Mouse (Mus musculus): ENCODE results near the gene Cited4. TPM values are rescaled to one million over a fixed set of nuclear protein-coding genes. Genes with fewer than 3 reads are reported as not detected.

Cited4 gene
- total and polyA plus RNA-seq, 3 experiments, result 23.3 to 58.1 TPM; not detected in 1

GRCm38 (mm10) chr4:120665782-120666181 is 590 bp upstream of the Cited4 start:
- no peaks in the 10 kb centered on the region for H3K27me3 ChIP-seq (ENCODE audit: control insufficient read depth in 1 of 2, insufficient read depth in 2 of 2, low read length in 2 of 2)
- H3K4me3 ChIP-seq (ENCODE audit: control insufficient read depth in 1 of 2, insufficient read depth in 1 of 2, low read depth in 2 of 2, low read length in 2 of 2), result peak overlapping the region; percentile 42 to 66
- DNase-seq (ENCODE audit: low read depth, low spot score), result peak; percentile 65
- peaks cover 0 to 12% of the 10 kb centered on the region in 2 experiments; a peak in 2 of 4 replicates for H3K36me3 ChIP-seq (ENCODE audit: control insufficient read depth in 1 of 2, insufficient read depth in 2 of 2, low read length in 2 of 2)
- H3K27ac ChIP-seq (ENCODE audit: control insufficient read depth, low read depth, low read length), result peak overlapping the region; percentile 75
- no peaks in the 10 kb centered on the region for H3K9me3 ChIP-seq (replicated peaks; ENCODE audit: insufficient read depth, low read length)
- peaks cover 16 to 28% of the 10 kb centered on the region in 2 experiments for H3K4me1 ChIP-seq (ENCODE audit: control insufficient read depth in 1 of 2, insufficient read depth in 2 of 2, low read length in 2 of 2)
- peaks cover 15% of the 10 kb centered on the region for H3K79me2 ChIP-seq (ENCODE audit: control insufficient read depth, insufficient read depth, low read length, poor library complexity)
- 0 out of 2 replicates have a peak, but pooled peaks have one; percentile 12 for TF ChIP-seq KAT2A (conservative IDR thresholded peaks at IDR 0.05; ENCODE audit: low read depth, low read length)
- no peak for TF ChIP-seq TCF12 (IDR thresholded peaks at IDR 0.05; ENCODE audit: low read depth, low read length)
- 0 out of 2 replicates have a peak, but pooled peaks have one; percentile 4 for TF ChIP-seq SIN3A (IDR thresholded peaks at IDR 0.05; ENCODE audit: low read length)
- TF ChIP-seq EP300 (IDR thresholded peaks at IDR 0.05; ENCODE audit: low read depth in 1 of 2, low read length in 2 of 2), result peak in 1 of 2 experiments; percentile 8; a peak in 1 of 4 replicates
- H3K9ac ChIP-seq (ENCODE audit: control insufficient read depth, low read depth, low read length, poor library complexity, severe bottlenecking), result peak overlapping the region; percentile 49

GRCm38 (mm10) chr4:120667045-120667501 is 701 bp downstream of the Cited4 start:
- Histone ChIP-seq H3K27ac (ENCODE audit: control insufficient read depth, low read depth, low read length) (0 out of 2 replicates have a peak overlapping the region, but pooled peaks have one; percentile 15), H3K36me3 (ENCODE audit: control insufficient read depth in 1 of 2, insufficient read depth in 2 of 2, low read length in 2 of 2) (peaks cover 0 to 12% of the 10 kb centered on the region in 2 experiments; a peak in 2 of 4 replicates), H3K9me3 (replicated peaks; ENCODE audit: insufficient read depth, low read length) (no peaks in the 10 kb centered on the region), H3K4me1 (ENCODE audit: control insufficient read depth in 1 of 2, insufficient read depth in 2 of 2, low read length in 2 of 2) (peaks cover 16 to 28% of the 10 kb centered on the region in 2 experiments), H3K9ac (ENCODE audit: control insufficient read depth, low read depth, low read length, poor library complexity, severe bottlenecking) (peak overlapping the region; percentile 83), H3K79me2 (ENCODE audit: control insufficient read depth, insufficient read depth, low read length, poor library complexity) (peaks cover 15% of the 10 kb centered on the region), H3K27me3 (ENCODE audit: control insufficient read depth in 1 of 2, insufficient read depth in 2 of 2, low read length in 2 of 2) (no peaks in the 10 kb centered on the region), H3K4me3 (ENCODE audit: control insufficient read depth in 1 of 2, insufficient read depth in 1 of 2, low read depth in 2 of 2, low read length in 2 of 2) (peak overlapping the region; percentile 41 to 66)
- DNase-seq (ENCODE audit: low read depth, low spot score), result peak; percentile 67
- peak; percentile 91; the same call in 1 of the 2 replicates for TF ChIP-seq UBTF (IDR thresholded peaks at IDR 0.05; ENCODE audit: borderline replicate concordance, insufficient read depth, low read depth, low read length)
- no peak for TF ChIP-seq ELF1 (IDR thresholded peaks at IDR 0.05; ENCODE audit: low read depth, low read length)

- Histone ChIP-seq H3K27me3 (ENCODE audit: control insufficient read depth in 1 of 2, insufficient read depth in 2 of 2, low read length in 2 of 2) (no peaks in the 10 kb centered on the region), H3K4me1 (ENCODE audit: control insufficient read depth in 1 of 2, insufficient read depth in 2 of 2, low read length in 2 of 2) (peaks cover 16 to 27% of the 10 kb centered on the region in 2 experiments), H3K27ac (ENCODE audit: control insufficient read depth, low read depth, low read length) (peak overlapping the region; percentile 12; the same call in 1 of the 2 replicates), H3K4me3 (ENCODE audit: control insufficient read depth in 1 of 2, insufficient read depth in 1 of 2, low read depth in 2 of 2, low read length in 2 of 2) (peak overlapping the region; percentile 41 to 66), H3K36me3 (ENCODE audit: control insufficient read depth in 1 of 2, insufficient read depth in 2 of 2, low read length in 2 of 2) (peaks cover 0 to 12% of the 10 kb centered on the region in 2 experiments; a peak in 2 of 4 replicates), H3K9me3 (replicated peaks; ENCODE audit: insufficient read depth, low read length) (no peaks in the 10 kb centered on the region), H3K9ac (ENCODE audit: control insufficient read depth, low read depth, low read length, poor library complexity, severe bottlenecking) (peak overlapping the region; percentile 83), H3K79me2 (ENCODE audit: control insufficient read depth, insufficient read depth, low read length, poor library complexity) (peaks cover 15% of the 10 kb centered on the region)
- DNase-seq (ENCODE audit: low read depth, low spot score), result no peak
- TF ChIP-seq MAX (IDR thresholded peaks at IDR 0.05; ENCODE audit: low read length) (peak; percentile 50; the same call in 1 of the 2 replicates), POLR2A (IDR thresholded peaks at IDR 0.05; ENCODE audit: control insufficient read depth in 1 of 2, insufficient read depth in 1 of 2, low read depth in 1 of 2, low read length in 2 of 2, poor library complexity in 1 of 2) (no peak)
These were observed 1.2 kb downstream of the Cited4 start for GRCm38 (mm10) chr4:120667555-120667954.

Data from MEL (cell line).